In the genomic region with DNA sequence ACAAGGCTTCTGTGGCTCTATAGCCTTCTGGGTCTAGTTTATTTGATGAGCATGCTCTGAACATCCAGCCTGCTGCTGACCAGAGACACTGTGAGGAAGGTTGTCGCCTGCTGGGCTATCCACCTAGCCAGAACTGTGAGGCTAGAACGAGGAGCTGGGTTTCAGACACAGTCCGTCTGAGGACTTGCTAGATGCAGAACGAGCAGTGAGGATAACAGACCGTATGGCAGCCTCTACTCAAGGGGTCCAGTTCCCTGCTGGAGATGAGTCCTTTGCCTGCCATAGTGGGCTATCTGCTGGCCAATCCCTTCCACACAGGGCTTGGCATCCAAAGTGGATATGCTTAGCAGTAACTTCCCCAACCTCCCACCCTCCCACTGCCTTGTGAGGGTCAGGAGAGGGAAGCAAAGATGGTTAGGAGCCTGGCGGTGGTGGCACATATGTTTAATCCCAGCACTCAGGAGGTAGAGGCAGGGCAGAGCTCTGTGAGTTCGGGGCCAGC, we compare ENCODE assay signal across 10 mouse cellular contexts. TPM values are rescaled to one million over a fixed set of nuclear protein-coding genes. Genes with fewer than 3 reads are reported as not detected.
A peak's percentile ranks its signal among the peaks of the same experiment; 100 is the strongest.
DNase-seq lines count a peak whose midpoint lies in the region; ATAC-seq and TF ChIP-seq lines count a peak whose summit lies in the region.
"Had no signal": no experiment of that assay in that cellular context is flagged by ENCODE, and none has a peak within 500 bp of the region (broad histone marks: within the 10 kb centered on the region; RNA-seq: fewer than 3 reads in every experiment).

No protein-coding gene starts in this region.

- no peak overlapping the region for H3K4me2 ChIP-seq in heart, embryonic 15.5 days
- H3K4me2 ChIP-seq in lung, embryonic 16.5 days (ENCODE audit: low read depth, low read length): no peak overlapping the region
- H3K4me2 ChIP-seq in stomach, embryonic 14.5 days (replicated peaks; ENCODE audit: low read depth, low read length): no peak overlapping the region

- no peak overlapping the region for H3K9ac ChIP-seq in heart, embryonic 15.5 days
- no peak overlapping the region for H3K9ac ChIP-seq in lung, embryonic 16.5 days (ENCODE audit: low read length)
- no peak overlapping the region for H3K9ac ChIP-seq in stomach, embryonic 14.5 days (replicated peaks; ENCODE audit: low read depth, low read length)

- no peaks in the 10 kb centered on the region for H3K36me3 ChIP-seq in heart, embryonic 15.5 days
- no peaks in the 10 kb centered on the region for H3K36me3 ChIP-seq in lung, embryonic 16.5 days (ENCODE audit: control insufficient read depth, insufficient read depth, low read length)
- H3K36me3 ChIP-seq in embryonic facial prominence, embryonic 10.5 days (replicated peaks): no peaks in the 10 kb centered on the region
- no peaks in the 10 kb centered on the region for H3K36me3 ChIP-seq in stomach, embryonic 14.5 days (ENCODE audit: control insufficient read depth, insufficient read depth, low read length)
- H3K36me3 ChIP-seq: heart, embryonic 12.5 days had no signal

- H3K27me3 ChIP-seq in heart, embryonic 15.5 days: no peaks in the 10 kb centered on the region
- no peaks in the 10 kb centered on the region for H3K27me3 ChIP-seq in lung, embryonic 16.5 days (ENCODE audit: control insufficient read depth, insufficient read depth, low read depth, low read length)
- no peaks in the 10 kb centered on the region for H3K27me3 ChIP-seq in embryonic facial prominence, embryonic 10.5 days (replicated peaks; ENCODE audit: low read depth, poor library complexity, severe bottlenecking)
- H3K27me3 ChIP-seq in stomach, embryonic 14.5 days (ENCODE audit: control insufficient read depth, insufficient read depth, low read length): no peaks in the 10 kb centered on the region
- no peaks in the 10 kb centered on the region for H3K27me3 ChIP-seq in cerebellum, adult 2 months (ENCODE audit: control insufficient read depth, insufficient read depth, low read length)
- H3K27me3 ChIP-seq: Patski had no signal

- H3K4me1 ChIP-seq in heart, embryonic 15.5 days (replicated peaks): peaks cover 27% of the 10 kb centered on the region
- peaks cover 17% of the 10 kb centered on the region for H3K4me1 ChIP-seq in lung, embryonic 16.5 days (replicated peaks; ENCODE audit: control insufficient read depth, insufficient read depth, low read length)
- H3K4me1 ChIP-seq in embryonic facial prominence, embryonic 10.5 days: peaks cover 23% of the 10 kb centered on the region
- no peaks in the 10 kb centered on the region for H3K4me1 ChIP-seq in stomach, embryonic 14.5 days (ENCODE audit: control insufficient read depth, insufficient read depth, low read length)
- peaks cover 3% of the 10 kb centered on the region; the same call in 1 of the 2 replicates for H3K4me1 ChIP-seq in cerebellum, adult 2 months (ENCODE audit: control insufficient read depth, insufficient read depth, low read length)

- whole genome bisulfite sequencing in heart, embryonic 15.5 days: 76% methylated on average over 7 of the region's 7 CpGs
- 77% methylated on average over 7 of the region's 7 CpGs for WGBS in lung, embryonic 16.5 days
- WGBS in embryonic facial prominence, embryonic 10.5 days: 80% methylated on average over 7 of the region's 7 CpGs
- 76% methylated on average over 7 of the region's 7 CpGs for WGBS in stomach, embryonic 14.5 days
- 76% methylated on average over 7 of the region's 7 CpGs for WGBS in cerebellum, adult 2 months

- no peak overlapping the region for H3K4me3 ChIP-seq in heart, embryonic 15.5 days
- H3K4me3 ChIP-seq in lung, embryonic 16.5 days (ENCODE audit: low read length): no peak overlapping the region
- H3K4me3 ChIP-seq in embryonic facial prominence, embryonic 10.5 days: no peak overlapping the region
- no peak overlapping the region for H3K4me3 ChIP-seq in stomach, embryonic 14.5 days (ENCODE audit: low read depth, low read length)
- no peak overlapping the region for H3K4me3 ChIP-seq in cerebellum, adult 2 months (replicated peaks; ENCODE audit: insufficient read depth, low read depth, low read length)
- H3K4me3 ChIP-seq: heart, embryonic 12.5 days had no signal

- peak overlapping the region; percentile 57 for H3K27ac ChIP-seq in heart, embryonic 15.5 days
- H3K27ac ChIP-seq in lung, embryonic 16.5 days (ENCODE audit: low read length): peak overlapping the region; percentile 59
- H3K27ac ChIP-seq in embryonic facial prominence, embryonic 10.5 days (replicated peaks): peak overlapping the region; percentile 57; the same call in 1 of the 2 replicates
- 0 out of 2 replicates have a peak overlapping the region, but pooled peaks have one; percentile 15 for H3K27ac ChIP-seq in stomach, embryonic 14.5 days (ENCODE audit: low read length)
- H3K27ac ChIP-seq in cerebellum, adult 2 months (ENCODE audit: insufficient read depth, low read length): no peak overlapping the region

- no peaks in the 10 kb centered on the region for H3K9me3 ChIP-seq in heart, embryonic 15.5 days (replicated peaks)
- H3K9me3 ChIP-seq in lung, embryonic 16.5 days (ENCODE audit: control insufficient read depth, low read length): no peaks in the 10 kb centered on the region
- no peaks in the 10 kb centered on the region for H3K9me3 ChIP-seq in embryonic facial prominence, embryonic 10.5 days
- H3K9me3 ChIP-seq in stomach, embryonic 14.5 days (ENCODE audit: control insufficient read depth, low read depth, low read length): no peaks in the 10 kb centered on the region
- H3K9me3 ChIP-seq: heart, embryonic 12.5 days had no signal

- DNase-seq in heart, postnatal 4 days: no peak
- no peak for DNase-seq in lung, postnatal 25 days (ENCODE audit: low spot score)
- DNase-seq in embryonic facial prominence, embryonic 10.5 days (ENCODE audit: low spot score): no peak
- no peak for DNase-seq in cerebellum, adult 2 months
- DNase-seq: cerebellum, adult 11 months had no signal

- TF ChIP-seq CTCF in cerebellum, adult 2 months (IDR thresholded peaks at IDR 0.05; ENCODE audit: borderline replicate concordance, insufficient read depth, low read depth, low read length): no peak

- no peak for ATAC-seq in heart, embryonic 15.5 days (replicated peaks; ENCODE audit: insufficient number of reproducible peaks, insufficient read depth, low FRiP score, low read depth)
- no peak for ATAC-seq in lung, embryonic 16.5 days (ENCODE audit: low read depth)
- ATAC-seq in stomach, embryonic 14.5 days (ENCODE audit: insufficient number of reproducible peaks, insufficient read depth, low FRiP score, low read depth): no peak

- TF ChIP-seq POLR2A in cerebellum, adult 2 months (IDR thresholded peaks at IDR 0.05; ENCODE audit: borderline replicate concordance, insufficient read depth, low read length): no peak

RNA-seq across cellular contexts. Expression of gene Tbc1d22a, which starts 10.9 kb away (rescaled TPM):
- 9.2 and 12.5 TPM in 2 replicates for polyA plus RNA-seq in heart, embryonic 15.5 days (2015; fragmentation: Nextera tagmentation; extraction: Ambion mirVana)
- 10 to 100 TPM; 16.5 to 20.6 TPM for total RNA-seq in heart, postnatal 4 days (2021)
- polyA plus RNA-seq in lung, embryonic 16.5 days (2015; fragmentation: Nextera tagmentation; extraction: Ambion mirVana): 13.6 and 14.3 TPM in 2 replicates
- polyA plus RNA-seq in embryonic facial prominence, embryonic 10.5 days (2016; fragmentation: Nextera tagmentation; extraction: Ambion mirVana): 11.2 and 11.9 TPM in 2 replicates
- polyA plus RNA-seq in stomach, embryonic 14.5 days (2014; fragmentation: Nextera tagmentation; extraction: Ambion mirVana): 9.3 and 9.7 TPM in 2 replicates
- 23.0 and 23.3 TPM in 2 replicates for polyA plus RNA-seq in cerebellum, adult 2 months (2012; rRNA removed)

RNA-seq across cellular contexts. Expression of gene Cerk, which starts 17.4 kb away (rescaled TPM):
- 13.2 and 17.9 TPM in 2 replicates for polyA plus RNA-seq in heart, embryonic 15.5 days (2015; fragmentation: Nextera tagmentation; extraction: Ambion mirVana)
- total RNA-seq in heart, postnatal 4 days (2021): 10 to 100 TPM; 39.1 to 40.2 TPM
- 25.2 and 26.4 TPM in 2 replicates for polyA plus RNA-seq in lung, embryonic 16.5 days (2015; fragmentation: Nextera tagmentation; extraction: Ambion mirVana)
- 11.7 and 13.1 TPM in 2 replicates for polyA plus RNA-seq in embryonic facial prominence, embryonic 10.5 days (2016; fragmentation: Nextera tagmentation; extraction: Ambion mirVana)
- polyA plus RNA-seq in stomach, embryonic 14.5 days (2014; fragmentation: Nextera tagmentation; extraction: Ambion mirVana): 10.3 and 13.1 TPM in 2 replicates
- 152 and 159 TPM in 2 replicates for polyA plus RNA-seq in cerebellum, adult 2 months (2012; rRNA removed)
